Mouse (Mus musculus) kidney, adult 2 months (tissue): ENCODE measurements around the gene Gm10720.
"Not testable (repeated sequence)": the region's sequence is repeated elsewhere in the genome, so short reads cannot be mapped to it uniquely, and the experiment has no call there.

Experiments
- CTCF ChIP-seq: fragments of 200-500 bp; conservative IDR thresholded peaks from 2 replicates; pipeline ENCODE4 v1.5.1; 2011; ENCODE audit warnings: low read depth, mild to moderate bottlenecking, control low read depth, low read length, moderate library complexity, mixed read lengths; ENCODE audit not compliant: insufficient read depth, insufficient read length
- POLR2A ChIP-seq: fragments of 200-500 bp; IDR thresholded peaks from one replicate; pipeline ENCODE4 v1.6.1; 2011; ENCODE audit warnings: low read depth, low read length, control low read depth

DNA sequence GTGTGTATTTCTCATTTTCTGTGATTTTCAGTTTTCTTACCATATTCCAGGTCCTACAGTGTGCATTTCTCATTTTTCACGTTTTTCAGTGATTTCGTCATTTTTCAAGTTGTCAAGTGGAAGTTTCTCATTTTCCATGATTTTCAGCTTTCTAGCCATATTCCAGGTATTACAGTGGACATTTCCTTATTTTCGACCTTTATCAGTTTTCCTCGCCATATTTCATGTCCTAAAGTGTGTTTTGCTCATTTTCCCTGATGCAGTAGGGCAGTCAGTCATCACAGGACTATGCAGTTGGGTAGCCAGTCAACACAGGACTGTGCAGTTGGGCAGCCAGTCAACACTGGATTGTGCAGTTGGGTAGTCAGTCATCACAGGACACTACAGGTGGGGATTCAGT lies 22.7 kb downstream of the Gm10720 start:
- not testable (repeated sequence) for TF ChIP-seq POLR2A, CTCF
